Mouse (Mus musculus): Measurements from ENCODE around the gene Fam174a. TPM values are rescaled to one million over a fixed set of nuclear protein-coding genes. Genes with fewer than 3 reads are reported as not detected.

The Fam174a gene
- polyA plus RNA-seq, 1 experiment, result 6.8 TPM

DNA sequence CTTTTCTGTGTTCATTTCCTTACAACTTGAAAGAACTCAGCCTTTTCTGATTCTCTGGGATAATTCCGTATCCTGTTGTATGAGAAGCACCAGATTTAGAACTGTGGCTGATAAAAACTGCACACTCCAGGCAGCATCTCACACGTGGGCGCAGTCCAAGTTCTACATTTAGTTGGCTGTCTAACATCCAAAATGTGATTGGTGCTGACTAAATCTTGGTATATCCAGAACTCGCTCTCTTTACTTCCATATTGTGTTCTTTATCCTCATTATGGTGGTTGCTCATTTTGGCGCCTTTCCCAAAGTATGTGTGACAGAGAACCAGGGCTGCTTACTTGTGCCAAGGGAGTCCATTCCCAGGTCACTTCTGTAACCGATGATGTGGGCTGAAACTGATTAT lies 2.6 kb downstream of the Fam174a start:
- Histone ChIP-seq H3K27ac (ENCODE audit: insufficient read depth, low read length) (no peak overlapping the region), H3K27me3 (ENCODE audit: control insufficient read depth, insufficient read depth, low read length, poor library complexity, severe bottlenecking) (no peaks in the 10 kb centered on the region), H3K4me1 (ENCODE audit: control insufficient read depth, insufficient read depth, low read length) (no peaks in the 10 kb centered on the region), H3K36me3 (ENCODE audit: control insufficient read depth, insufficient read depth, low read length, poor library complexity, severe bottlenecking) (no peaks in the 10 kb centered on the region), H3K9ac (ENCODE audit: low read depth, poor library complexity, severe bottlenecking) (no peak overlapping the region), H3K9me3 (replicated peaks; ENCODE audit: control insufficient read depth, insufficient read depth, low read length, poor library complexity, severe bottlenecking) (no peaks in the 10 kb centered on the region), H3K4me3 (ENCODE audit: low read depth, low read length) (no peak overlapping the region)
- no peak for TF ChIP-seq POLR2A (IDR thresholded peaks at IDR 0.05; ENCODE audit: insufficient read depth, low read length)
- no peak for TF ChIP-seq EP300 (IDR thresholded peaks at IDR 0.05; ENCODE audit: insufficient read depth, low read depth, low read length)
- no peak for TF ChIP-seq CTCF (IDR thresholded peaks at IDR 0.05; ENCODE audit: low read depth, low read length)

DNA sequence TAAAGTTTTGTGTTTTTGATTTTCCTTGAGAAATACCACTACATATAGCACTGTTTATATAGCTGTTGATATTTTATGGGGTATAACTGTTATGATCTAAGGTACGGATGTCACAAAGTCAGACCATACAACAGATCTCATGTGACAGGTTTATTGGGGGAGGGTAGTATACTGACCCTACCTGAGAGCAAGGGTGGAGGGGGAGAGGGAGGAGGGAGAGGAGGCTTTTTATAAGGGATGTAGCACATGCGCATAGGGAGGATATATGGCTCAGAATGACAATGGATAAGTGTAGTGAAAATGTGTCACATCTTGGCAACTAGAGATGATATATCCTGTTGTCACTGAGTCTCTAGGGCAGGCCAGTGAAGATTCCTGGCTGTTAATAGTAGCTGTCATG lies 8.8 kb downstream of the Fam174a start:
- Histone ChIP-seq H3K36me3 (ENCODE audit: control insufficient read depth, insufficient read depth, low read length, poor library complexity, severe bottlenecking) (no peaks in the 10 kb centered on the region), H3K9me3 (replicated peaks; ENCODE audit: control insufficient read depth, insufficient read depth, low read length, poor library complexity, severe bottlenecking) (no peaks in the 10 kb centered on the region), H3K4me1 (ENCODE audit: control insufficient read depth, insufficient read depth, low read length) (no peaks in the 10 kb centered on the region), H3K27ac (ENCODE audit: insufficient read depth, low read length) (no peak overlapping the region), H3K9ac (ENCODE audit: low read depth, poor library complexity, severe bottlenecking) (no peak overlapping the region), H3K27me3 (ENCODE audit: control insufficient read depth, insufficient read depth, low read length, poor library complexity, severe bottlenecking) (no peaks in the 10 kb centered on the region), H3K4me3 (ENCODE audit: low read depth, low read length) (no peak overlapping the region)
- no peak for TF ChIP-seq EP300 (IDR thresholded peaks at IDR 0.05; ENCODE audit: insufficient read depth, low read depth, low read length)
- no peak for TF ChIP-seq POLR2A (IDR thresholded peaks at IDR 0.05; ENCODE audit: insufficient read depth, low read length)
- no peak for TF ChIP-seq CTCF (IDR thresholded peaks at IDR 0.05; ENCODE audit: low read depth, low read length)

DNA sequence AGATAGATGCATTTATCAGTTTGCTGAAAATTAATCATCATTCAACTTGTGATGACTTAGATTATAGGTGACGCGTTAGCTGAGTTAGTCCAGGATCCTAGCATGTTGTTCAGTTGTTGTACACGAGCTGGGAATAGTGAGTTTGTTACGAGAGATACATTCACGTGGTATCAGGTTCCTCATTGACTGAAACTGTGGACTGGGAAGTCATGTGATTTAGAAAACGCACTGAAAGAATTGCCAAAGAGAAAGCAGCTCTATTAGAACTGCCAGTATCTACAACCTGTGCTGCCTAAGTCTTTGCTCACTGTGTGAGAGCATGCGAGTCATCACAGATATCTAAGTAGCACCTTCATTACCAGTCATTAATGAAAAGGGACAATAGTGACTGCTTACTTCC lies 9.6 kb downstream of the Fam174a start:
- TF ChIP-seq CTCF (IDR thresholded peaks at IDR 0.05; ENCODE audit: low read depth, low read length) (no peak), POLR2A (IDR thresholded peaks at IDR 0.05; ENCODE audit: insufficient read depth, low read length) (no peak), EP300 (IDR thresholded peaks at IDR 0.05; ENCODE audit: insufficient read depth, low read depth, low read length) (no peak)
- no peaks in the 10 kb centered on the region for H3K27me3 ChIP-seq (ENCODE audit: control insufficient read depth, insufficient read depth, low read length, poor library complexity, severe bottlenecking)
- H3K9me3 ChIP-seq (replicated peaks; ENCODE audit: control insufficient read depth, insufficient read depth, low read length, poor library complexity, severe bottlenecking), result no peaks in the 10 kb centered on the region
- H3K36me3 ChIP-seq (ENCODE audit: control insufficient read depth, insufficient read depth, low read length, poor library complexity, severe bottlenecking), result no peaks in the 10 kb centered on the region
- no peak overlapping the region for H3K9ac ChIP-seq (ENCODE audit: low read depth, poor library complexity, severe bottlenecking)
- no peak overlapping the region for H3K4me3 ChIP-seq (ENCODE audit: low read depth, low read length)
- H3K27ac ChIP-seq (ENCODE audit: insufficient read depth, low read length), result no peak overlapping the region
- H3K4me1 ChIP-seq (ENCODE audit: control insufficient read depth, insufficient read depth, low read length), result no peaks in the 10 kb centered on the region

DNA sequence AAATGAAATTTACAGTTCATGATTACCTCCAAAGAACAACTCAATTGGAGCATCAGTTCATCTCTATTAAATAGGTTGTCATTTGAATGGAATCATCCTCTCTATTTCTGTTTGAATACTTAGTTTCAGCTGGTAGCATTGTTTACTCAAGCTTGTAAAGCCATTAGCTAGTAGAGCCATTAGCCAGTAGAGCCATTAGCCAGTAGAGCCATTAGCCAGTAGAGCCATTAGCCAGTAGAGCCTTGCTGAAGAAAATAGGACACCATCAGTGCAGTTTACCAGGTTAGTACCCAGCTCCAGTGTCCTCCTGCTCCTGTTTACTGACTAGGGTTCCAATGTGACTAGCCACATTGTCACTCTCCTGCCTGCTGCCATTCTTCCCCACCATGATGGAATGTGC lies 13.4 kb downstream of the Fam174a start:
- H3K4me3 ChIP-seq (ENCODE audit: low read depth, low read length), result no peak overlapping the region
- H3K9me3 ChIP-seq (replicated peaks; ENCODE audit: control insufficient read depth, insufficient read depth, low read length, poor library complexity, severe bottlenecking), result no peaks in the 10 kb centered on the region
- no peaks in the 10 kb centered on the region for H3K27me3 ChIP-seq (ENCODE audit: control insufficient read depth, insufficient read depth, low read length, poor library complexity, severe bottlenecking)
- H3K4me1 ChIP-seq (ENCODE audit: control insufficient read depth, insufficient read depth, low read length), result no peaks in the 10 kb centered on the region
- H3K36me3 ChIP-seq (ENCODE audit: control insufficient read depth, insufficient read depth, low read length, poor library complexity, severe bottlenecking), result no peaks in the 10 kb centered on the region
- no peak overlapping the region for H3K27ac ChIP-seq (ENCODE audit: insufficient read depth, low read length)
- TF ChIP-seq EP300 (IDR thresholded peaks at IDR 0.05; ENCODE audit: insufficient read depth, low read depth, low read length) (no peak), POLR2A (IDR thresholded peaks at IDR 0.05; ENCODE audit: insufficient read depth, low read length) (no peak)
- H3K9ac ChIP-seq (ENCODE audit: low read depth, poor library complexity, severe bottlenecking), result no peak overlapping the region

DNA sequence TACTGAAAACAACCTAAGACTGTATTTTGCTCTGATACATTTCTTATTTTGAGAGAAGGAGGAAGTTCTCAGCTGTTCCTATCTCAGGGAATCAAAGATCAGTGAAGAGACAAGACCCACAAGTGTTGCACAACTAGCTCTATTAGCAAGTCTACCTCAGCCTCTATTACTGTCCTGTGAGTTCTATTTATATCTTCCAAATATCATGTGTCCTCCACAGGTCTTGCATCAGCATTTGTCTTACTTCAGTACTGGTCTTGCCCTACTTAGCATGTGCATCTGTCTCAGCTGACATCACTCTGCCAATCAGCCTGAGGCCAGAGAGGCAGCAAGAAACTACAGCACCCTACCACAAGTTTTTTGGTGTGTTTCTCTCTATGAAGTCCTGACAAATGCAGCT lies 26.2 kb downstream of the Fam174a start:
- H3K27ac ChIP-seq (ENCODE audit: insufficient read depth, low read length), result no peak overlapping the region
- no peaks in the 10 kb centered on the region for H3K4me1 ChIP-seq (ENCODE audit: control insufficient read depth, insufficient read depth, low read length)
- H3K9me3 ChIP-seq (replicated peaks; ENCODE audit: control insufficient read depth, insufficient read depth, low read length, poor library complexity, severe bottlenecking), result no peaks in the 10 kb centered on the region
- no peaks in the 10 kb centered on the region for H3K27me3 ChIP-seq (ENCODE audit: control insufficient read depth, insufficient read depth, low read length, poor library complexity, severe bottlenecking)
- no peak overlapping the region for H3K4me3 ChIP-seq (ENCODE audit: low read depth, low read length)
- TF ChIP-seq EP300 (IDR thresholded peaks at IDR 0.05; ENCODE audit: insufficient read depth, low read depth, low read length) (no peak), CTCF (IDR thresholded peaks at IDR 0.05; ENCODE audit: low read depth, low read length) (no peak), POLR2A (IDR thresholded peaks at IDR 0.05; ENCODE audit: insufficient read depth, low read length) (no peak)
- no peaks in the 10 kb centered on the region for H3K36me3 ChIP-seq (ENCODE audit: control insufficient read depth, insufficient read depth, low read length, poor library complexity, severe bottlenecking)
- no peak overlapping the region for H3K9ac ChIP-seq (ENCODE audit: low read depth, poor library complexity, severe bottlenecking)

DNA sequence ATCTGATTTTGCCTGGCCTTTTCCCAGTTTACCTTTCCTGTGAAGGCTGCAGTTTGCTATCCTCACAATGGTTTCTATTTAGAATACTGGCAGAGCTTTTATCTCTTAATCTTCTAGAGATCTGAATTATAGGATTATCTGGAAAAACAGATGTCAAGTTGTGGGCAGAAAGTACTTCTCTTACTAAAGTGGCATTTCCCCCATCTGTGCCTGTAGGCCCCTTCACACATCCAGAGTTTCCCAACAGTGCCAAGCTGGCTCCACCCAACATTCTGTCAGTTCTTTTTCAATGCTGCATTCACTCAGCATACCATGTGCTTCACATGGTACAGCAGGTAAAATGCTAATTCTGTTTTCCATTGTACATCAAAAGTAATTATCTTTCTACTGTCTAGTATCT lies 28.8 kb downstream of the Fam174a start:
- no peak for TF ChIP-seq POLR2A (IDR thresholded peaks at IDR 0.05; ENCODE audit: insufficient read depth, low read length)
- TF ChIP-seq CTCF (IDR thresholded peaks at IDR 0.05; ENCODE audit: low read depth, low read length), result no peak
- no peak for TF ChIP-seq EP300 (IDR thresholded peaks at IDR 0.05; ENCODE audit: insufficient read depth, low read depth, low read length)
- no peak overlapping the region for H3K27ac ChIP-seq (ENCODE audit: insufficient read depth, low read length)
- H3K36me3 ChIP-seq (ENCODE audit: control insufficient read depth, insufficient read depth, low read length, poor library complexity, severe bottlenecking), result no peaks in the 10 kb centered on the region
- no peak overlapping the region for H3K4me3 ChIP-seq (ENCODE audit: low read depth, low read length)
- no peaks in the 10 kb centered on the region for H3K4me1 ChIP-seq (ENCODE audit: control insufficient read depth, insufficient read depth, low read length)
- no peaks in the 10 kb centered on the region for H3K9me3 ChIP-seq (replicated peaks; ENCODE audit: control insufficient read depth, insufficient read depth, low read length, poor library complexity, severe bottlenecking)
- H3K9ac ChIP-seq (ENCODE audit: low read depth, poor library complexity, severe bottlenecking), result no peak overlapping the region
- no peaks in the 10 kb centered on the region for H3K27me3 ChIP-seq (ENCODE audit: control insufficient read depth, insufficient read depth, low read length, poor library complexity, severe bottlenecking)

All from ES-Bruce4 (cell line).